Mouse (Mus musculus) limb, embryonic 10.5 days (tissue): Measurements from ENCODE around the gene Cela3b. TPM values are rescaled to one million over a fixed set of nuclear protein-coding genes. Genes with fewer than 3 reads are reported as not detected.

ENCODE experiments used
- DNase-seq: peaks from one replicate; pipeline ENCODE4 v3.0.0-alpha.2; 2017; ENCODE audit warnings: low spot score
- H3K27ac ChIP-seq: fragments of 300-500 bp; sonication (generic); 2 replicates; pipeline ENCODE4 v1.5.1; 2016; ENCODE audit warnings: mild to moderate bottlenecking
- H3K27me3 ChIP-seq: fragments of 300-500 bp; sonication (generic); 2 replicates; pipeline ENCODE4 v1.6.1; 2016; ENCODE audit warnings: low read depth, mild to moderate bottlenecking; ENCODE audit not compliant: poor library complexity, severe bottlenecking
- H3K36me3 ChIP-seq: fragments of 300-500 bp; sonication (generic); 2 replicates; pipeline ENCODE4 v1.6.1; 2016; ENCODE audit warnings: mild to moderate bottlenecking, moderate library complexity
- H3K4me1 ChIP-seq: fragments of 300-500 bp; sonication (generic); 2 replicates; pipeline ENCODE4 v1.6.1; 2016
- H3K4me3 ChIP-seq: fragments of 300-500 bp; sonication (generic); 2 replicates; pipeline ENCODE4 v1.5.1; 2016; ENCODE audit warnings: mild to moderate bottlenecking, moderate library complexity
- H3K9me3 ChIP-seq: fragments of 300-500 bp; sonication (generic); replicated peaks from 2 replicates; pipeline ENCODE4 v1.6.1; 2016; ENCODE audit warnings: mild to moderate bottlenecking
- WGBS: fragments of 180-500 bp; shearing (Covaris S2); methylation state at CpG from one replicate; pipeline ENCODE4 v1.1.7; 2016; 5-methylcytosine and 5-hydroxymethylcytosine counted together
- polyA plus RNA-seq: library from polyadenylated mRNA; unstranded; fragments of >200 nt; fragmentation: Nextera tagmentation; extraction: Ambion mirVana; gene quantifications from 2 replicates; pipeline ENCODE4 v1.2.1, GENCODE M21; 2016

Cela3b gene
- polyA plus RNA-seq, 1 experiment from 2014 or later = not detected

- 54% methylated on average over 15 of the region's 15 CpGs for WGBS
Observed at GRCm38 (mm10) chr4:137469845-137470692, 39.7 kb upstream of the Cela3b start.

DNA sequence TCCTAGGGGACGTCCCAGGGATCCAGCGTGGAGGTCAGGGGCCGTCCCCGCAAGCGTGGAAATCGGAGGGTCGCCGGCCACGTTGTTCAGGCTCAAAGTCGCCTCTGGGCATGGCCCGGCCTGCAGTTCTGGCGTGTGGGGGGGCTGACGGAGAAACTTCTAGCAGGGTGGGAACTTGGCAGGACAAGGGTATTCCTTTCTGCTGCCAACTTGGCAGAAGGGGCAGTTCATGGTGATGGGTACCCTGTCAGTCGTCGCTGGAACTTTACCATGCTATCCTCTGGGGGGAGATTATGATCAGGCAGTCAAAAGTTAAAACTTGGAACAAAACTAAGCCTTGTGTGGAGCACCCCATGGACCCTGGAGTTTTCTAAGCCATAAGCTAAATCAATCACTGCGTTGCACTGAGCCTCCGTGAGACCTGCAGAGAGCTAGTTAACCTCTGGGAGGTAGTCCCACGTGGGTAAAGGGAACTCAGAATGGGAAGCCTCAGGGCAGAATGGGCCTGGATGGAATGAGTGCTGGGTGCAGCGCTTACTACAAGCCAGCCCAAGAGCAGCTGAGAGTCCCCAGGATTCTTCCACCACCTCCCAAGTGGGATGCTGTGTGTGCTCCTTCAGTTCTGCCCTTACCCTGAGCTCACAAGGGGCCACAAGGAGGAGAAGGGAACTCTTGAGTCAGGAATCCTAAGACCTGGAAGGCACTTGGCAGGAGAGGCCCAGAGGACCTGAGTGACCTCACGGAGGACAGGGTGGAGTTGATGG is 38.9 kb upstream of the Cela3b start:
- Histone ChIP-seq H3K27ac (peak overlapping the region; percentile 92), H3K9me3 (no peaks in the 10 kb centered on the region), H3K27me3 (no peaks in the 10 kb centered on the region), H3K36me3 (no peaks in the 10 kb centered on the region), H3K4me1 (peaks cover 72% of the 10 kb centered on the region), H3K4me3 (peak overlapping the region; percentile 83)
- 5% methylated on average over 20 of the region's 20 CpGs for WGBS
- DNase-seq = peak; percentile 56

More at GRCm38 (mm10) chr4:137469845-137470692, 39.7 kb upstream of the Cela3b start:
- Histone ChIP-seq H3K27me3 (no peaks in the 10 kb centered on the region), H3K4me3 (peak overlapping the region; percentile 83), H3K4me1 (peaks cover 67% of the 10 kb centered on the region), H3K36me3 (no peaks in the 10 kb centered on the region), H3K9me3 (no peaks in the 10 kb centered on the region), H3K27ac (peak overlapping the region; percentile 92)
- DNase-seq = no peak

DNA sequence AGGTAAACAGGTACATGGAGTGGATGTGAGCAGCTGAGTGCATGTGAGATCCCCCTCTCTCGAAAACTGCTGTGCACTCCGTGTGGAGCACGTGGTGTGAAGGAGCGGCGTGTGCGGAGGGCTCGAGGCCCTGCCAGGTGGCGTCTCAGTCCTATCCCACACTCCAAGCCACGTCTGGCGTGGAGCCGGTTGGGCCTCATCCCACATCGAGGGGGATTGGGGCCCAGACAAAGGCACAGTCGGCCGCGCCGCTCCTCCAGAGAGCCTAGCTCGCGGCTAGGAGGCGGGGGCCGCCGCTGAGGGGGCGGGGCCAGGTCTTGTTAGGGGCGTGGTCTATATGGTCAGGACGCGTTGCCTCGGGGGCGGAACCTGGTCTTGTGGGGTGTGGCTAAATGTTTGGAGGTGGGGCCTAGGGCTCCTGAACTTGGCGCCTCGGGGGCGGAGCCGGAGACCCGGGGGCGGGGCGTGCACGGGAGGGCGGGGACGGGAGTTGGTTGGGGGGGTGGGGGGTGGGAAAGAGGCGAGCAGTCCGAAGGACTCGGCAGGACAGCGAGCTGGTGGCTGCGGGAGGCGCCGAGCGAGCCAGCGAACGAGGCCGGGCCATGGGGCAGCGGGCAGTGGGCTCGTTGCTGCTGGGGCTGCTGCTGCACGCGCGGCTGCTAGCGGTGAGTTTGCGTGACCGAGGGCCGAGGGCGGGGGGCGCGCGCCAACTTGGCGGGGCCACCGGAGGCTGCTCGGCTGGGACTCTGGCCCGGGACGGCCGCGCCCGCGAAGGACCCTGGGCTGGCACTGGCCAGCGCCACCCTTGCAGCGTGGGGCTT is 38.1 kb upstream of the Cela3b start, which contains the start of gene Hspg2:
TSS of gene Hspg2 (plus strand) at position 510 of the 821 bp plus-strand sequence.
- WGBS = 1% methylated on average over 68 of the region's 72 CpGs

DNA sequence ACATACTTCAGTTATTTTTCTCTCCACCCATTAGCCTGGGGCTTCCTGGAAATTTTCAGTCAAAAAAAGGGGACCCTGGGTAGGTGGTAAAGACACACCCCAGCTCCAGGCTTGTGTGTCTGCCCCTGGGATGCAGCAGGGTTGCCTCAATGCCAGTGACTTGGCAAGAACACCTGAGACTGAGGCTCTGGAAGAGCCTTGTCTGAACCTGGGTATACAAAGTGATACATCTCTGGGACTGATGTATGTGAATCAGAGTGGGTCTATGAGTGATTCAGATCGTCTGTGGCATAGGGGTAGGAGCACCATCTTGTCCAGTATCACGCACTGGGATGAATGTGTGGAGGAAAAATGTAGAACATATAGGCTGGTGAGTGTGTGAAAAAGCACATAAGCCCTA is 37.2 kb upstream of the Cela3b start:
- Histone ChIP-seq H3K4me1 (peaks cover 61% of the 10 kb centered on the region), H3K36me3 (no peaks in the 10 kb centered on the region), H3K27ac (peak overlapping the region; percentile 92), H3K9me3 (no peaks in the 10 kb centered on the region), H3K4me3 (peak overlapping the region; percentile 83; the same call in 1 of the 2 replicates), H3K27me3 (no peaks in the 10 kb centered on the region)
- no peak for DNase-seq
- 89% methylated on average over 2 of the region's 2 CpGs for WGBS

More for the DNA sequence above, 38.1 kb upstream of the Cela3b start, which contains the start of gene Hspg2:
- Histone ChIP-seq H3K4me1 (peaks cover 64% of the 10 kb centered on the region), H3K27me3 (no peaks in the 10 kb centered on the region), H3K4me3 (peak within 1 kb of the TSS; percentile 83), H3K9me3 (no peaks in the 10 kb centered on the region), H3K36me3 (no peaks in the 10 kb centered on the region), H3K27ac (peak within 1 kb of the TSS; percentile 92)
- peak; percentile 99 for DNase-seq

- WGBS = 82% methylated on average over 4 of the region's 4 CpGs
- DNase-seq = no peak
- Histone ChIP-seq H3K4me3 (no peak overlapping the region), H3K27me3 (no peaks in the 10 kb centered on the region), H3K4me1 (peaks cover 66% of the 10 kb centered on the region), H3K27ac (peak overlapping the region; percentile 92), H3K9me3 (no peaks in the 10 kb centered on the region), H3K36me3 (no peaks in the 10 kb centered on the region)
Observed at GRCm38 (mm10) chr4:137466991-137467390, 36.7 kb upstream of the Cela3b start.

DNA sequence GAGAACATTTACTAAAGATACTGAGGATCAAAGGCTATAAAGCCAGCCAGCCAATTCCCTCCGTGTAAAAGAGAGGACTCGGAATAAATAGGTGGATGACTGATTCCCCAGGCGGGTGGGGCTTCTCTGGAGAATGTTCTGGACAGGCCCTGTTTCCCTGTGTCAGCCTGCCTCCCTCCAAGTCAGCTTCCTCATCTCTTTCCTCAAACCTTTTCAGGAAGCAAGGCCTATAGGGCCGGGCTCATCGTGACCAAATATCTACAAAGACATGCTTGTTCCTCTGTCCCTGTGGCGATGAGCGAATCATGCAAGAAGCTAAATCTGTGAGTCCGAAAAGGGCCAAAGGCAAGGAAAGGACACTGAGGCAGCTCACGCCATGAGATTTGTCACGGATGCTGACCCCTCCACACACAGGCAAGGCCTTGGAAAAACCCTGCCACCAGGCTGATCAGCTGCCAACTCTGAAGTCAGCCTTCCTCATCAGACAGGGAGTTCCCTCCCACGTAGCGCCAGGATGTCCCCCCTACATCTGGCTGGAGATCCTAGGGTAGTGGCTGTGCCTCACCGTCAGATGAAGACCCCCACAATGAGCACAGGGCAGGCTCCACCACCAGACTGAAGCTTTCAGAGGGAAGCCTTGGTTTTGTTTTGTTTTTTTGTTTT is 34.9 kb upstream of the Cela3b start:
- Histone ChIP-seq H3K4me1 (peaks cover 62% of the 10 kb centered on the region), H3K27me3 (no peaks in the 10 kb centered on the region), H3K36me3 (no peaks in the 10 kb centered on the region), H3K9me3 (no peaks in the 10 kb centered on the region), H3K27ac (peak overlapping the region; percentile 62), H3K4me3 (no peak overlapping the region)
- WGBS = 79% methylated on average over 13 of the region's 13 CpGs
- no peak for DNase-seq

GRCm38 (mm10) chr4:137461981-137462690 is 31.8 kb upstream of the Cela3b start:
- Histone ChIP-seq H3K9me3 (no peaks in the 10 kb centered on the region), H3K27me3 (no peaks in the 10 kb centered on the region), H3K4me3 (no peak overlapping the region), H3K36me3 (no peaks in the 10 kb centered on the region), H3K27ac (peak overlapping the region; percentile 58; the same call in 1 of the 2 replicates), H3K4me1 (peaks cover 43% of the 10 kb centered on the region)
- 83% methylated on average over 16 of the region's 16 CpGs for WGBS
- DNase-seq = no peak

- WGBS = 85% methylated on average over 4 of the region's 4 CpGs
- Histone ChIP-seq H3K4me1 (peaks cover 39% of the 10 kb centered on the region), H3K27ac (peak overlapping the region; percentile 58; the same call in 1 of the 2 replicates)
Observed at GRCm38 (mm10) chr4:137461217-137461616, 30.9 kb upstream of the Cela3b start.

GRCm38 (mm10) chr4:137460676-137461075 is 30.3 kb upstream of the Cela3b start:
- Histone ChIP-seq H3K36me3 (no peaks in the 10 kb centered on the region), H3K27me3 (no peaks in the 10 kb centered on the region), H3K4me3 (no peak overlapping the region), H3K27ac (peak overlapping the region; percentile 58; the same call in 1 of the 2 replicates), H3K9me3 (no peaks in the 10 kb centered on the region), H3K4me1 (peaks cover 39% of the 10 kb centered on the region)
- no peak for DNase-seq
- WGBS = 87% methylated on average over 14 of the region's 14 CpGs

More at GRCm38 (mm10) chr4:137461217-137461616, 30.9 kb upstream of the Cela3b start:
- H3K4me3 ChIP-seq = no peak overlapping the region
- no peaks in the 10 kb centered on the region for H3K27me3 ChIP-seq
- DNase-seq = no peak
- no peaks in the 10 kb centered on the region for H3K36me3 ChIP-seq
- no peaks in the 10 kb centered on the region for H3K9me3 ChIP-seq

GRCm38 (mm10) chr4:137458861-137459260 is 28.5 kb upstream of the Cela3b start:
- Histone ChIP-seq H3K9me3 (no peaks in the 10 kb centered on the region), H3K27ac (peak overlapping the region; percentile 50), H3K27me3 (no peaks in the 10 kb centered on the region), H3K36me3 (no peaks in the 10 kb centered on the region), H3K4me3 (no peak overlapping the region), H3K4me1 (peaks cover 30% of the 10 kb centered on the region)
- no peak for DNase-seq
- WGBS = 65% methylated on average over 5 of the region's 5 CpGs

DNA sequence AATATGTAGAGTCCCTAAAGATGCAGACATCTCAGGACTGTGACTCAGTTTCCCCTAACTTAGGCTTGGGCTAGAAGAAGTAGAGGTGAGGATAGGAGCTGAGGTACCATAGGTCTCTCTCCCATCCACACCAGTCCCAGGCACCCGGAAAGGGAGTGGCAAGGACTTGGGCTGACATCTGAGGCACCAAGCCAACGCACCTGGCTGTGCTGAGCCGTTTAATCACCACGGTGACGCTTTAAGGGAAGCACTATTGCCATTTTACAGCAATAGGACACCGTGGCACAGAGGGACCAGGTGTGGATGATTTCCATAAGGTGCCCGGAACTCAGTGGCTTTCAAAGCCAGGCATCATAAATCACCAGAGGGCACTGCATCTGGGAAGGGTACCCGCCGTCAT is 28.0 kb upstream of the Cela3b start:
- H3K4me3 ChIP-seq = no peak overlapping the region
- no peaks in the 10 kb centered on the region for H3K27me3 ChIP-seq
- no peaks in the 10 kb centered on the region for H3K9me3 ChIP-seq
- DNase-seq = no peak
- H3K4me1 ChIP-seq = peaks cover 30% of the 10 kb centered on the region
- H3K27ac ChIP-seq = no peak overlapping the region
- no peaks in the 10 kb centered on the region for H3K36me3 ChIP-seq
- 83% methylated on average over 9 of the region's 9 CpGs for WGBS
